Mouse (Mus musculus) liver, embryonic 14.5 days (tissue): ENCODE measurements around the gene Ccng1.

Experiments
- CTCF ChIP-seq: IDR thresholded peaks from 2 replicates; pipeline ENCODE4 v1.5.1; 2016; ENCODE audit warnings: antibody characterized with exemption, low read depth, control low read depth
- EP300 ChIP-seq: IDR thresholded peaks from 2 replicates; pipeline ENCODE4 v1.6.1; 2016; ENCODE audit warnings: antibody characterized with exemption, low read depth

- TF ChIP-seq CTCF: no peak
- no peak for TF ChIP-seq EP300
These were observed 31.8 kb upstream of the Ccng1 start for GRCm38 (mm10) chr11:40786900-40787299.
